Mouse (Mus musculus) MEL (cell line): ENCODE measurements around the gene Olfr458. TPM values are rescaled to one million over a fixed set of nuclear protein-coding genes. Genes with fewer than 3 reads are reported as not detected.

Experiments
- DNase-seq: peaks from one replicate; pipeline ENCODE4 v3.0.0; 2011; ENCODE audit warnings: low read depth, low spot score
- H3K27ac ChIP-seq: 2 replicates; pipeline ENCODE4 v1.5.1; 2012; ENCODE audit warnings: low read depth, mild to moderate bottlenecking, control low read depth, low read length, moderate library complexity; ENCODE audit not compliant: control insufficient read depth
- H3K27me3 ChIP-seq, 2 experiments: fragments of 150-350 bp in 1 of 2; sonication (generic) in 1 of 2; 2 replicates each; pipeline ENCODE4 v1.6.1; 2012; ENCODE audit warnings: low read length in 2 of 2, mild to moderate bottlenecking in 2 of 2, improper control_type of control experiment in 1 of 2, moderate library complexity in 1 of 2; ENCODE audit not compliant: insufficient read depth in 2 of 2, control insufficient read depth in 1 of 2
- H3K36me3 ChIP-seq, 2 experiments: 2 replicates each; pipeline ENCODE4 v1.6.1; 2012 to 2014; ENCODE audit warnings: low read length in 2 of 2, improper control_type of control experiment in 1 of 2, inconsistent platforms in 1 of 2, mild to moderate bottlenecking in 1 of 2; ENCODE audit not compliant: insufficient read depth in 2 of 2, control insufficient read depth in 1 of 2
- H3K4me1 ChIP-seq, 2 experiments: fragments of 150-350 bp in 1 of 2; sonication (generic) in 1 of 2; 2 replicates each; pipeline ENCODE4 v1.6.1; 2012; ENCODE audit warnings: low read length in 2 of 2, improper control_type of control experiment in 1 of 2, mild to moderate bottlenecking in 1 of 2; ENCODE audit not compliant: insufficient read depth in 2 of 2, control insufficient read depth in 1 of 2
- H3K4me3 ChIP-seq, 2 experiments: fragments of 150-350 bp in 1 of 2; sonication (generic) in 1 of 2; 2 replicates each; pipeline ENCODE4 v1.5.1; 2012; ENCODE audit warnings: low read depth in 2 of 2, low read length in 2 of 2, mild to moderate bottlenecking in 2 of 2, moderate library complexity in 2 of 2, control low read depth in 1 of 2, improper control_type of control experiment in 1 of 2; ENCODE audit not compliant: control insufficient read depth in 1 of 2, insufficient read depth in 1 of 2
- H3K79me2 ChIP-seq: 2 replicates; pipeline ENCODE4 v1.6.1; 2012; ENCODE audit warnings: mild to moderate bottlenecking, low read length, moderate library complexity; ENCODE audit not compliant: control insufficient read depth, poor library complexity, insufficient read depth
- H3K9ac ChIP-seq: 2 replicates; pipeline ENCODE4 v1.6.1; 2012; ENCODE audit warnings: low read depth, mild to moderate bottlenecking, control low read depth, low read length, moderate library complexity; ENCODE audit not compliant: control insufficient read depth, poor library complexity, severe bottlenecking
- H3K9me3 ChIP-seq: fragments of 150-350 bp; sonication (generic); replicated peaks from 2 replicates; pipeline ENCODE4 v1.6.1; 2012; ENCODE audit warnings: mild to moderate bottlenecking, low read length, improper control_type of control experiment, moderate library complexity; ENCODE audit not compliant: insufficient read depth
- BHLHE40 ChIP-seq: IDR thresholded peaks from 2 replicates; pipeline ENCODE4 v1.6.1; 2012; ENCODE audit warnings: low read depth, mild to moderate bottlenecking, inconsistent platforms, low read length, improper control_type of control experiment, borderline replicate concordance
- CHD1 ChIP-seq: IDR thresholded peaks from 2 replicates; pipeline ENCODE4 v1.6.1; 2012; ENCODE audit warnings: low read depth, mild to moderate bottlenecking, inconsistent platforms, low read length, improper control_type of control experiment
- CHD2 ChIP-seq: IDR thresholded peaks from 2 replicates; pipeline ENCODE4 v1.6.1; 2011; ENCODE audit warnings: low read length, improper control_type of control experiment
- EP300 ChIP-seq, 2 experiments: IDR thresholded peaks; 2 replicates each; pipeline ENCODE4 v1.6.1; 2011; ENCODE audit warnings: improper control_type of control experiment in 2 of 2, low read length in 2 of 2, low read depth in 1 of 2, mild to moderate bottlenecking in 1 of 2
- GABPA ChIP-seq: IDR thresholded peaks from 2 replicates; pipeline ENCODE4 v1.6.1; 2012; ENCODE audit warnings: low read depth, mild to moderate bottlenecking, inconsistent platforms, low read length, improper control_type of control experiment, moderate library complexity
- GATA1 ChIP-seq: IDR thresholded peaks from 2 replicates; pipeline ENCODE4 v1.6.1; 2011; ENCODE audit warnings: low read depth, low read length, improper control_type of control experiment
- JUND ChIP-seq: IDR thresholded peaks from 2 replicates; pipeline ENCODE4 v1.6.1; 2011; ENCODE audit warnings: low read depth, mild to moderate bottlenecking, improper control_type of control experiment, low read length
- MAFK ChIP-seq: IDR thresholded peaks from 2 replicates; pipeline ENCODE4 v1.6.1; 2011; ENCODE audit warnings: low read depth, mild to moderate bottlenecking, low read length, improper control_type of control experiment, borderline replicate concordance
- MAX ChIP-seq: IDR thresholded peaks from 2 replicates; pipeline ENCODE4 v1.6.1; 2011; ENCODE audit warnings: low read length, improper control_type of control experiment
- MAZ ChIP-seq: IDR thresholded peaks from 2 replicates; pipeline ENCODE4 v1.6.1; 2012; ENCODE audit warnings: low read depth, mild to moderate bottlenecking, inconsistent platforms, low read length, improper control_type of control experiment
- MEF2A ChIP-seq: IDR thresholded peaks from 2 replicates; pipeline ENCODE4 v1.6.1; 2014; ENCODE audit warnings: low read depth, mild to moderate bottlenecking, inconsistent platforms, low read length, improper control_type of control experiment; ENCODE audit not compliant: poor library complexity, insufficient replicate concordance, severe bottlenecking; ENCODE audit errors: extremely low read depth
- MXI1 ChIP-seq: IDR thresholded peaks from 2 replicates; pipeline ENCODE4 v1.6.1; 2011; ENCODE audit warnings: mild to moderate bottlenecking, low read depth, low read length, improper control_type of control experiment
- MYB ChIP-seq: IDR thresholded peaks from 2 replicates; pipeline ENCODE4 v1.6.1; 2011; ENCODE audit warnings: mild to moderate bottlenecking, low read depth, low read length, improper control_type of control experiment
- MYC ChIP-seq: IDR thresholded peaks from 2 replicates; pipeline ENCODE4 v1.6.1; 2011; ENCODE audit warnings: low read depth, mild to moderate bottlenecking, low read length, improper control_type of control experiment, moderate library complexity
- POLR2A ChIP-seq, 2 experiments: IDR thresholded peaks; 2 replicates each; pipeline ENCODE4 v1.6.1; 2011 to 2012; ENCODE audit warnings: low read length in 2 of 2, mild to moderate bottlenecking in 2 of 2, control low read depth in 1 of 2, improper control_type of control experiment in 1 of 2, low read depth in 1 of 2, moderate library complexity in 1 of 2; ENCODE audit not compliant: control insufficient read depth in 1 of 2, insufficient read depth in 1 of 2, poor library complexity in 1 of 2
- POLR2AphosphoS2 ChIP-seq: IDR thresholded peaks from 2 replicates; pipeline ENCODE4 v1.6.1; 2011; ENCODE audit warnings: low read length, improper control_type of control experiment
- POLR2AphosphoS5 ChIP-seq: IDR thresholded peaks from 2 replicates; pipeline ENCODE4 v1.6.1; 2012; ENCODE audit warnings: low read depth, borderline replicate concordance, mild to moderate bottlenecking, inconsistent platforms, low read length, moderate library complexity, mixed read lengths
- RAD21 ChIP-seq: IDR thresholded peaks from 2 replicates; pipeline ENCODE4 v1.6.1; 2011; ENCODE audit warnings: mild to moderate bottlenecking, low read depth, low read length, improper control_type of control experiment
- SMC3 ChIP-seq: IDR thresholded peaks from 2 replicates; pipeline ENCODE4 v1.6.1; 2011; ENCODE audit warnings: low read depth, low read length, improper control_type of control experiment
- TCF12 ChIP-seq: IDR thresholded peaks from 2 replicates; pipeline ENCODE4 v1.6.1; 2014; ENCODE audit warnings: low read depth, mild to moderate bottlenecking, inconsistent platforms, low read length, improper control_type of control experiment, moderate library complexity
- USF1 ChIP-seq: IDR thresholded peaks from 2 replicates; pipeline ENCODE4 v1.6.1; 2014; ENCODE audit warnings: low read depth, mild to moderate bottlenecking, inconsistent platforms, low read length, improper control_type of control experiment, moderate library complexity
- USF2 ChIP-seq, 2 experiments: IDR thresholded peaks; 2 replicates each; pipeline ENCODE4 v1.6.1; 2011 to 2012; ENCODE audit warnings: improper control_type of control experiment in 2 of 2, low read length in 2 of 2, borderline replicate concordance in 1 of 2, inconsistent platforms in 1 of 2, low read depth in 1 of 2, mild to moderate bottlenecking in 1 of 2; ENCODE audit not compliant: insufficient read depth in 1 of 2
- ZC3H11A ChIP-seq: IDR thresholded peaks from 2 replicates; pipeline ENCODE4 v1.6.1; 2012; ENCODE audit warnings: low read depth, mild to moderate bottlenecking, inconsistent platforms, low read length, improper control_type of control experiment
- polyA plus RNA-seq, 2 experiments: library from polyadenylated mRNA; stranded (reverse) in 1 of 2; unstranded in 1 of 2; fragments of >175 nt in 1 of 2; fragments of >200 nt in 1 of 2; gene quantifications; 2 replicates each; pipeline versions ENCODE4 v1.2.1 to v1.2.4; 2012; ENCODE audit warnings: low replicate concordance in 2 of 2, low read depth in 1 of 2; ENCODE audit not compliant: insufficient read length in 2 of 2, insufficient read depth in 1 of 2, missing spikeins in 1 of 2
- total RNA-seq: library from RNA; depleted of rRNA; stranded (reverse); fragments of 300-350 nt; gene quantifications from 2 replicates; pipeline ENCODE4 v1.2.3, GENCODE M21; 2012; rRNA removed

Gene Olfr458
- total RNA-seq (not detected in 2 replicates), polyA plus RNA-seq (not detected)

DNA sequence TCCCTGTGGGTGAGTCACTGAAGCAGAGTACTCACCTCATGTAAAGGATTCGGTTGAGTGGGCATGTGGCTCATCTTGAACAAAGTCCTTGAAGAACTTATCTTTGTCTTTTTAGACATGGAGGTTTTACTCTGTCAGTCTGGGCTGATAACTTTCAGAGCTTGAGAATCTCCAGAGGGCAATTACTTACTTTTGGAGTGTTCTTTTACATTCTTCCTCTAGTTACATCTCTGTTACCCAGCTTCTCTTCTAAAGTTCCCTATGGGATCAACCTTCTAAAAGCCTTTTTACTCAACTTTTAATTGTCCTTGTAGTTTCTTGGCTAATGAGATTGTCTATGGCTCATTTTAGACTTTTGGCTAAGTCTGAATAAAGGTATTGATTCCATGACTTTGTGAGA is at the start of gene Olfr458:
Olfr458 (minus strand) TSS at position 101 of the 400 bp plus-strand sequence.
- H3K79me2 ChIP-seq = no peaks in the 10 kb centered on the region

GRCm38 (mm10) chr6:42513461-42513860 is 48.5 kb upstream of the Olfr458 start:
- Histone ChIP-seq H3K9me3 (no peaks in the 10 kb centered on the region), H3K9ac (no peak overlapping the region), H3K79me2 (no peaks in the 10 kb centered on the region), H3K4me1 (no peaks in the 10 kb centered on the region), H3K27ac (no peak overlapping the region), H3K4me3 (no peak overlapping the region), H3K27me3 (no peaks in the 10 kb centered on the region), H3K36me3 (no peaks in the 10 kb centered on the region)
- no peak for DNase-seq
- TF ChIP-seq EP300 (IDR thresholded peaks at IDR 0.05; ENCODE audit: low read depth in 1 of 2, low read length in 2 of 2) (no peak), GABPA (no peak), BHLHE40 (no peak), SMC3 (no peak), POLR2AphosphoS2 (no peak), MEF2A (no peak), ZC3H11A (no peak), JUND (no peak), MAZ (no peak), TCF12 (no peak), MYB (no peak), USF2 (IDR thresholded peaks at IDR 0.05; ENCODE audit: borderline replicate concordance in 1 of 2, insufficient read depth in 1 of 2, low read depth in 1 of 2, low read length in 2 of 2) (no peak), MAFK (no peak), MXI1 (no peak), MYC (no peak), MAX (no peak), POLR2A (IDR thresholded peaks at IDR 0.05; ENCODE audit: control insufficient read depth in 1 of 2, insufficient read depth in 1 of 2, low read depth in 1 of 2, low read length in 2 of 2, poor library complexity in 1 of 2) (no peak), GATA1 (no peak), RAD21 (no peak)

More for the DNA sequence above, at the start of gene Olfr458:
- no peaks in the 10 kb centered on the region for H3K4me1 ChIP-seq
- no peak within 1 kb of the TSS for H3K4me3 ChIP-seq
- H3K9me3 ChIP-seq = no peaks in the 10 kb centered on the region
- H3K27me3 ChIP-seq = no peaks in the 10 kb centered on the region
- DNase-seq = no peak
- H3K27ac ChIP-seq = no peak within 1 kb of the TSS
- H3K9ac ChIP-seq = no peak within 1 kb of the TSS
- TF ChIP-seq USF1 (no peak), CHD2 (no peak), POLR2AphosphoS5 (no peak), CHD1 (no peak)
- no peaks in the 10 kb centered on the region for H3K36me3 ChIP-seq
